Mouse (Mus musculus) heart, postnatal 0 days (tissue): ENCODE data around the gene Dlx4.

ENCODE experiments used
- CTCF ChIP-seq: IDR thresholded peaks from 2 replicates; pipeline ENCODE4 v1.5.1; 2016; ENCODE audit warnings: antibody characterized with exemption, control low read depth, low read depth
- EP300 ChIP-seq: IDR thresholded peaks from 2 replicates; pipeline ENCODE4 v1.6.1; 2016; ENCODE audit warnings: antibody characterized with exemption, low read depth

DNA sequence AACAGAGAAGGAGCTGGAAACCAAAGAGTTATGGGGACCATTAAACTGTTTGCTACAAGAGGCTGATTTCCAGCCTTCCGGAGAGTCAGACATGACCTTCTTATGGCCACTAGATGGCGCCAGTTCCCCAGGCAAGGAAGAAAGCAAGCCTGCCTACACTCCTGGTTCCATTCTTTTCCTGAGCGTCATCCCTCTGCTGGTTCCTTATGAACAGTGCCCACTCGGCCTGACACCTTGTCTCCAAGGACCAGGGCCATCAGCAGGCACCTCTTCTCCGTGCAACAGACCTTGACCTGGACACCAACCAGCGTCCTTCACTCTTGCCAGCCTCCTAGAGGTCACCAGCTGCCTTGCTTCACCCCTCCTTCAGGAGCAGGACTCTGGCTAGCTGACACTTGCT, 29.0 kb downstream of the Dlx4 start:
- TF ChIP-seq EP300 = no peak
- peak; percentile 97 for TF ChIP-seq CTCF
